Comparison of ENCODE assay signal across 20 mouse cellular contexts in genomic region chr1:167065541-167065940, GRCm38 (mm10).
DNase-seq lines count a peak whose midpoint lies in the region; ATAC-seq and TF ChIP-seq lines count a peak whose summit lies in the region.
"Had no signal": no experiment of that assay in that cellular context is flagged by ENCODE, and none has a peak within 500 bp of the region (broad histone marks: within the 10 kb centered on the region; RNA-seq: fewer than 3 reads in every experiment).

No protein-coding gene starts in this region.

- no peaks in the 10 kb centered on the region for H3K27me3 ChIP-seq in cerebellum, adult 2 months (ENCODE audit: control insufficient read depth, insufficient read depth, low read length)
- no peaks in the 10 kb centered on the region for H3K27me3 ChIP-seq in hindbrain, embryonic 10.5 days (ENCODE audit: insufficient read depth, poor library complexity, severe bottlenecking)
- no peaks in the 10 kb centered on the region for H3K27me3 ChIP-seq in hindbrain, embryonic 12.5 days
- H3K27me3 ChIP-seq in midbrain, embryonic 15.5 days (replicated peaks): no peaks in the 10 kb centered on the region
- no peaks in the 10 kb centered on the region for H3K27me3 ChIP-seq in midbrain, embryonic 16.5 days (ENCODE audit: control insufficient read depth, insufficient read depth, low read depth, low read length)
- H3K27me3 ChIP-seq: embryonic facial prominence, embryonic 12.5 days; forebrain, embryonic 15.5 days; heart, embryonic 15.5 days had no signal

- DNase-seq in adrenal gland, adult (ENCODE audit: inconsistent age in 2 of 2, low spot score in 1 of 2): peak; percentile 34 to 70
- DNase-seq in adrenal gland, postnatal 14 days: no peak
- no peak for DNase-seq in cerebellum, adult 2 months
- DNase-seq in cerebellum, postnatal 14 days: no peak
- DNase-seq in hindbrain, embryonic 10.5 days (ENCODE audit: low spot score): no peak
- DNase-seq: B cell, adult 2 months; cerebellum, postnatal 10 days; gastrocnemius, postnatal 36 days; heart, adult 18-20 months; heart, postnatal 14 days; kidney, adult 11 months had no signal

- no peak for TF ChIP-seq CTCF in cerebellum, adult 2 months (IDR thresholded peaks at IDR 0.05; ENCODE audit: borderline replicate concordance, insufficient read depth, low read depth, low read length)

- no peak for TF ChIP-seq POLR2A in cerebellum, adult 2 months (IDR thresholded peaks at IDR 0.05; ENCODE audit: borderline replicate concordance, insufficient read depth, low read length)

- H3K4me1 ChIP-seq in cerebellum, adult 2 months (ENCODE audit: control insufficient read depth, insufficient read depth, low read length): peaks cover 75% of the 10 kb centered on the region
- peaks cover 37% of the 10 kb centered on the region for H3K4me1 ChIP-seq in hindbrain, embryonic 10.5 days (replicated peaks)
- H3K4me1 ChIP-seq in hindbrain, embryonic 12.5 days: peaks cover 30% of the 10 kb centered on the region
- H3K4me1 ChIP-seq in midbrain, embryonic 15.5 days: peaks cover 40% of the 10 kb centered on the region
- peaks cover 12% of the 10 kb centered on the region for H3K4me1 ChIP-seq in midbrain, embryonic 16.5 days (ENCODE audit: control insufficient read depth, insufficient read depth, low read length)
- H3K4me1 ChIP-seq: embryonic facial prominence, embryonic 12.5 days; heart, embryonic 15.5 days had no signal

- no peaks in the 10 kb centered on the region for H3K9me3 ChIP-seq in hindbrain, embryonic 10.5 days
- H3K9me3 ChIP-seq in hindbrain, embryonic 12.5 days (replicated peaks): no peaks in the 10 kb centered on the region
- H3K9me3 ChIP-seq in midbrain, embryonic 15.5 days: no peaks in the 10 kb centered on the region
- H3K9me3 ChIP-seq in midbrain, embryonic 16.5 days (replicated peaks; ENCODE audit: control insufficient read depth, low read length, poor library complexity, severe bottlenecking): no peaks in the 10 kb centered on the region
- H3K9me3 ChIP-seq: embryonic facial prominence, embryonic 12.5 days; forebrain, embryonic 15.5 days; heart, embryonic 10.5 days; heart, embryonic 15.5 days had no signal

- no peak for ATAC-seq in hindbrain, embryonic 12.5 days (ENCODE audit: low FRiP score)
- ATAC-seq in midbrain, embryonic 15.5 days (replicated peaks): no peak
- ATAC-seq in midbrain, embryonic 16.5 days: no peak
- ATAC-seq: CD4-positive, CD25-positive, alpha-beta regulatory T cell, adult 4 months; forebrain, embryonic 15.5 days had no signal

- H3K4me2 ChIP-seq in hindbrain, embryonic 12.5 days (replicated peaks): no peak overlapping the region
- H3K4me2 ChIP-seq in midbrain, embryonic 15.5 days: no peak overlapping the region
- no peak overlapping the region for H3K4me2 ChIP-seq in midbrain, embryonic 16.5 days (ENCODE audit: low read length)
- H3K4me2 ChIP-seq: embryonic facial prominence, embryonic 12.5 days; forebrain, embryonic 15.5 days; heart, embryonic 15.5 days had no signal

- H3K36me3 ChIP-seq in hindbrain, embryonic 10.5 days: no peaks in the 10 kb centered on the region
- H3K36me3 ChIP-seq in hindbrain, embryonic 12.5 days: no peaks in the 10 kb centered on the region
- no peaks in the 10 kb centered on the region for H3K36me3 ChIP-seq in midbrain, embryonic 15.5 days (replicated peaks)
- H3K36me3 ChIP-seq in midbrain, embryonic 16.5 days (ENCODE audit: control insufficient read depth, insufficient read depth, low read length): no peaks in the 10 kb centered on the region
- H3K36me3 ChIP-seq: embryonic facial prominence, embryonic 12.5 days; forebrain, embryonic 15.5 days; G1E; heart, embryonic 10.5 days; heart, embryonic 15.5 days had no signal

- peak overlapping the region; percentile 67; the same call in 1 of the 2 replicates for H3K27ac ChIP-seq in cerebellum, adult 2 months (ENCODE audit: insufficient read depth, low read length)
- peak overlapping the region; percentile 45; the same call in 1 of the 2 replicates for H3K27ac ChIP-seq in hindbrain, embryonic 10.5 days
- H3K27ac ChIP-seq in hindbrain, embryonic 12.5 days: no peak overlapping the region
- H3K27ac ChIP-seq in midbrain, embryonic 15.5 days: peak overlapping the region; percentile 51; the same call in 1 of the 2 replicates
- no peak overlapping the region for H3K27ac ChIP-seq in midbrain, embryonic 16.5 days (ENCODE audit: low read length)
- H3K27ac ChIP-seq: embryonic facial prominence, embryonic 12.5 days; forebrain, embryonic 15.5 days; heart, embryonic 10.5 days; heart, embryonic 15.5 days had no signal

- no peak overlapping the region for H3K4me3 ChIP-seq in cerebellum, adult 2 months (replicated peaks; ENCODE audit: insufficient read depth, low read depth, low read length)
- no peak overlapping the region for H3K4me3 ChIP-seq in hindbrain, embryonic 10.5 days
- H3K4me3 ChIP-seq in hindbrain, embryonic 12.5 days: no peak overlapping the region
- H3K4me3 ChIP-seq in midbrain, embryonic 15.5 days: no peak overlapping the region
- H3K4me3 ChIP-seq in midbrain, embryonic 16.5 days (ENCODE audit: low read depth, low read length): no peak overlapping the region
- H3K4me3 ChIP-seq: embryonic facial prominence, embryonic 12.5 days; forebrain, embryonic 15.5 days; heart, embryonic 10.5 days; heart, embryonic 15.5 days had no signal

- H3K9ac ChIP-seq in hindbrain, embryonic 12.5 days: no peak overlapping the region
- no peak overlapping the region for H3K9ac ChIP-seq in midbrain, embryonic 15.5 days
- H3K9ac ChIP-seq in midbrain, embryonic 16.5 days (ENCODE audit: low read depth, low read length): no peak overlapping the region
- H3K9ac ChIP-seq: embryonic facial prominence, embryonic 12.5 days; forebrain, embryonic 15.5 days; heart, embryonic 15.5 days had no signal

- WGBS in cerebellum, adult 2 months: 37% methylated on average over 4 of the region's 4 CpGs
- 15% methylated on average over 4 of the region's 4 CpGs for WGBS in hindbrain, embryonic 10.5 days
- 15% methylated on average over 4 of the region's 4 CpGs for WGBS in hindbrain, embryonic 12.5 days
- WGBS in midbrain, embryonic 15.5 days: 20% methylated on average over 4 of the region's 4 CpGs
- 15% methylated on average over 4 of the region's 4 CpGs for WGBS in midbrain, embryonic 16.5 days

Comparison
In these comparisons a context has a peak if more than half of its experiments do, and no peak if none do; other contexts are left out.
1. DNase-seq: peak in adrenal gland, adult (2 of 2); none in adrenal gland, postnatal 14 days (single experiment), cerebellum, adult 2 months (0 of 2), cerebellum, postnatal 14 days (0 of 2) and hindbrain, embryonic 10.5 days (single experiment).
2. H3K27ac ChIP-seq: peak in cerebellum, adult 2 months (single experiment), hindbrain, embryonic 10.5 days (single experiment) and midbrain, embryonic 15.5 days (single experiment); none in hindbrain, embryonic 12.5 days (single experiment) and midbrain, embryonic 16.5 days (single experiment).